Mouse (Mus musculus) lung, postnatal 0 days (tissue): ENCODE data around the gene Olfr1444. TPM values are rescaled to one million over a fixed set of nuclear protein-coding genes. Genes with fewer than 3 reads are reported as not detected.

Experiments used
- ATAC-seq: fragments of 200-750 bp; cut with Nextera tagmentation; 2 replicates; pipeline ENCODE4 v1.8.0; 2017; ENCODE audit warnings: moderate library complexity
- DNase-seq: peaks from one replicate; pipeline ENCODE4 v3.0.0-alpha.2; 2016; ENCODE audit warnings: low spot score
- H3K27ac ChIP-seq: fragments of 300-500 bp; sonication (generic); 2 replicates; pipeline ENCODE4 v1.5.1; 2014; ENCODE audit warnings: antibody characterized with exemption, mild to moderate bottlenecking, low read length, mixed read lengths
- H3K27me3 ChIP-seq: fragments of 300-500 bp; sonication (generic); replicated peaks from 2 replicates; pipeline ENCODE4 v1.6.1; 2014; ENCODE audit warnings: low read length, mixed read lengths; ENCODE audit not compliant: insufficient read depth
- H3K36me3 ChIP-seq: fragments of 300-500 bp; sonication (generic); 2 replicates; pipeline ENCODE4 v1.6.1; 2014; ENCODE audit warnings: low read length, mixed read lengths; ENCODE audit not compliant: insufficient read depth
- H3K4me1 ChIP-seq: fragments of 300-500 bp; sonication (generic); 2 replicates; pipeline ENCODE4 v1.6.1; 2014; ENCODE audit warnings: antibody characterized with exemption, low read depth, low read length, mixed read lengths; ENCODE audit not compliant: insufficient read depth
- H3K4me2 ChIP-seq: fragments of 300-500 bp; sonication (generic); replicated peaks from 2 replicates; pipeline ENCODE4 v1.6.1; 2014; ENCODE audit warnings: low read depth, mild to moderate bottlenecking, low read length, moderate library complexity, mixed read lengths
- H3K4me3 ChIP-seq: fragments of 300-500 bp; sonication (generic); 2 replicates; pipeline ENCODE4 v1.5.1; 2014; ENCODE audit warnings: low read depth, low read length
- H3K9ac ChIP-seq: fragments of 300-500 bp; sonication (generic); replicated peaks from 2 replicates; pipeline ENCODE4 v1.6.1; 2014; ENCODE audit warnings: low read depth, mild to moderate bottlenecking
- H3K9me3 ChIP-seq: fragments of 300-500 bp; sonication (generic); 2 replicates; pipeline ENCODE4 v1.6.1; 2016; ENCODE audit warnings: low read length, mixed read lengths
- CTCF ChIP-seq: IDR thresholded peaks from 2 replicates; pipeline ENCODE4 v1.5.1; 2016; ENCODE audit warnings: antibody characterized with exemption, mild to moderate bottlenecking
- EP300 ChIP-seq: IDR thresholded peaks from 2 replicates; pipeline ENCODE4 v1.6.1; 2016; ENCODE audit warnings: antibody characterized with exemption, mild to moderate bottlenecking, control low read depth
- WGBS: fragments of 180-500 bp; shearing (Covaris S2); extraction: QIAGEN DNeasy Blood & Tissue Kit; methylation state at CpG from one replicate; pipeline ENCODE4 v1.1.7; 2014; 5-methylcytosine and 5-hydroxymethylcytosine counted together
- polyA plus RNA-seq: library from polyadenylated mRNA; unstranded; fragments of >200 nt; fragmentation: Nextera tagmentation; extraction: Ambion mirVana; gene quantifications from 2 replicates; pipeline ENCODE4 v1.2.1, GENCODE M21; 2015

Gene Olfr1444
- polyA plus RNA-seq: not detected in 2 replicates

DNA sequence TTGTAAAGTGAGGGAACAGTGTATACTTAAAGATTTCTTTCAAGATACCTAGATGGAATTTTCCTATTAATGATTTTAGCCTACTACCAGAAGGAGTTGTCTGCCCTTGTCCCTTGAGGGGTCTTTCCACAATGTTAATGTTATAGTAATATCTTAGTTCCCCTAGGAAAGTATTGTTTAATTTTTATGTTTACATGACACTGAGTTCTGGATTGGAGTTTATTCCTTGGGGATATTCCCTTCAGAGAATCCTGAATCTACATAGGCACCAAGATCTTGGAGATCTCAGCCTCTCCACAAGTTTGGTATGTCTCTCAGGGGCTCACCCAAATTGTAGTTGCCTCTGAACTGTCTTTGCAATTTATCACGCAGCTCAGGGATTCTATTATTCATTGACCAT is at the start of gene Olfr1444:
Olfr1444 (plus strand) TSS at position 301 of the 400 bp plus-strand sequence.
- Histone ChIP-seq H3K36me3 (no peaks in the 10 kb centered on the region), H3K9me3 (no peaks in the 10 kb centered on the region), H3K4me1 (no peaks in the 10 kb centered on the region), H3K9ac (no peak within 1 kb of the TSS), H3K27ac (no peak within 1 kb of the TSS), H3K4me2 (no peak within 1 kb of the TSS), H3K27me3 (no peaks in the 10 kb centered on the region), H3K4me3 (no peak within 1 kb of the TSS)
- TF ChIP-seq EP300 (no peak), CTCF (no peak)
- DNase-seq: no peak
- ATAC-seq: no peak
- 50% methylated on average over 1 of the region's 1 CpGs for WGBS

DNA sequence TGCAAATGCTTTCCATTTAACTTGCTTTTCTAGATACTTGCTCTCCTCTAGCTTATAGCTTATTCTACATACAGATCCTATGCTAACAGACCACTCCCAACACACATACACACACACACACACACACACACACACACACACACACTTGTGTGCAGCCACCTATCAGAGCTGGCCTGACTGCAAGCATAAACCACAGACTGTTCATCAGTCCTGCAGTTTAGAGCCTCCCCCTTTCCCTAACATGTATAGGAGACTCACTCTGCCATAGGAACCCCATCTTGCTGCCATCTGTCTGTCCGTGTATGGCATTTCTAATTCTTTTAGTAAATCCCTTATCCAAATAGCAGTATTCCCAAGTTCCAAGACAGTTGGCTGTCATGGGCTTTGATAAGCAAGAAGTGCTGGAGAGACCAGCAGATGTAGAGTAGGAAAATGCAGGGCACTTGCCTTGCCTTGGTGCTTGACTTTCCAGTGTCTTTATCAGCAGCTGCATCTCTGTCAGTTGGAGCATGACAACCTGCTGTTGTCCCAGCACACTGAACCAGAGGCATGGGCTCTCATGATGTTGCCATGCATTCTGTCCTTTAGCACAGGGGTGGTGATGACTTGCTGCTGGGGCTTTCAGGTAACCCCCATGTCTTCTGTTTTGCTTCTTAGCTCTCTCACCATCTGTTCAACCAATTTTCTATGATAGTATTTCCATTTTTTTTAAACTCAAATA is 44.3 kb upstream of the Olfr1444 start:
- no peak for ATAC-seq
- no peak overlapping the region for H3K4me2 ChIP-seq
- no peak for DNase-seq
- no peak overlapping the region for H3K9ac ChIP-seq
- H3K36me3 ChIP-seq: no peaks in the 10 kb centered on the region
- no peaks in the 10 kb centered on the region for H3K9me3 ChIP-seq
- H3K4me1 ChIP-seq: no peaks in the 10 kb centered on the region
- H3K27me3 ChIP-seq: no peaks in the 10 kb centered on the region
- no peak overlapping the region for H3K4me3 ChIP-seq
- 50% methylated on average over 1 of the region's 1 CpGs for WGBS
- H3K27ac ChIP-seq: no peak overlapping the region
- TF ChIP-seq EP300 (no peak), CTCF (no peak)

DNA sequence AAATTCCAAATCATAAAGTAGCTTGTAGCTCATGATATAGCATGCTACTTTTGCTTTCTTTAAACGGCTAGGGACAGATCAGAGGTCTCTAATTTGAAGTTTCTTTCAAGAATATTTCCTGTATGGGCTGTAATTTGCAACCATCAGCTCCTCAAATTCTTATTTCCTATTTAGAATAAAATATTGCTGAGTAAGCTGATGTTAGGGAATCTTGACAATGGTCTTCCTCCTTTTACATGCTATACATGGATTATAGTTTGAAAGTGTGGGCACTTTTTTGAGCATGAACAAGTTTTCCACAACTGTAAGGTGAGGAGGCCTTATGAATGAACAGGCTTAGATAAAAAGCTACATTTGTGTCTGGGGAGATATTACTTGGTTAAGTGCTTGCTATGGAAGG is 43.2 kb upstream of the Olfr1444 start:
- 69% methylated on average over 1 of the region's 1 CpGs for WGBS
- H3K4me1 ChIP-seq: no peaks in the 10 kb centered on the region
- DNase-seq: no peak
- no peak overlapping the region for H3K9ac ChIP-seq
- no peaks in the 10 kb centered on the region for H3K9me3 ChIP-seq
- no peak overlapping the region for H3K4me2 ChIP-seq
- H3K27ac ChIP-seq: no peak overlapping the region
- H3K27me3 ChIP-seq: no peaks in the 10 kb centered on the region
- TF ChIP-seq EP300: no peak
- no peak for TF ChIP-seq CTCF
- no peaks in the 10 kb centered on the region for H3K36me3 ChIP-seq
- no peak overlapping the region for H3K4me3 ChIP-seq
- no peak for ATAC-seq

DNA sequence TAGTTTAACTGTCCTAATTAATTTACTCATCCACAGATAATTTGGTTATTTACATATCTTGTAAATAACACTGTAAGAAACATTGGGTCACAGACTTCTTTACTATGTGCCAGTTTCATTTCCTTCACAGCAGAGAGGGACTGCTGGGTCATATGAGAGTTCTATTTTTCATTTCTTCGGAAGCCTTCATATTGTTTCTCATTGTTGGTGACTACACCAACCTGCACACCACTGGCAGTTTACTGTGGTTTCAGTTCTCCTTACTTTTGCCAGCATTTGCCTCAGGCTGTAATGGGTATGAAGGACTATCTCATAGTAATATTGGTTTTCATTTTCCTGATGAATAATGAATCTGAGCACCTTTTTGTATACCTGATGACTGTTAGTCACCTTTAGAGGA is 38.6 kb upstream of the Olfr1444 start:
- DNase-seq (no peak), ATAC-seq (no peak)
- H3K4me3 ChIP-seq: no peak overlapping the region
- H3K9me3 ChIP-seq: no peaks in the 10 kb centered on the region
- H3K4me2 ChIP-seq: no peak overlapping the region
- H3K27ac ChIP-seq: no peak overlapping the region
- H3K4me1 ChIP-seq: no peaks in the 10 kb centered on the region
- no peaks in the 10 kb centered on the region for H3K27me3 ChIP-seq
- TF ChIP-seq CTCF (no peak), EP300 (no peak)
- WGBS: 67% methylated on average over 1 of the region's 1 CpGs
- H3K36me3 ChIP-seq: no peaks in the 10 kb centered on the region
- no peak overlapping the region for H3K9ac ChIP-seq

DNA sequence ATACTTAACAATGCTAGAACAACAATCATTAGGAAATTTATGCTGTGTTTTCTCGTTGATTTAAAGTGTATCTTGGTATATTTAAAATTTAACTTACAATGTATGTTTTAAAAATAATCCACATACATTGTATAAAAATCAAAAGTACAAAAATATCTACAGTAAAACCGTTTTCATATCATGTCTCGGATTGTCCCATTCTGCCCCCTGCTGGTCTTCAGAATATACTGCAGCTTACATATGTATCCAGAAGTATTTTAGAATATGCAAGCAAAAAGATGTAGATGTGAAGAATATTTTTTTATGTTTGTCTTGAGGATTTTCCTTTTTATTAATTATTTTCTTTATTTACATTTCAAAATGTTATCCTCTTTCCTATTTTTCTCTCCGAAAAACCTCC is 36.7 kb upstream of the Olfr1444 start:
- Histone ChIP-seq H3K9me3 (no peaks in the 10 kb centered on the region), H3K27me3 (no peaks in the 10 kb centered on the region), H3K4me1 (no peaks in the 10 kb centered on the region), H3K4me2 (no peak overlapping the region), H3K36me3 (no peaks in the 10 kb centered on the region), H3K27ac (no peak overlapping the region), H3K9ac (no peak overlapping the region), H3K4me3 (no peak overlapping the region)
- DNase-seq (peak; percentile 68), ATAC-seq (no peak)
- TF ChIP-seq EP300 (no peak), CTCF (peak; percentile 75)
- 23% methylated on average over 4 of the region's 4 CpGs for WGBS

DNA sequence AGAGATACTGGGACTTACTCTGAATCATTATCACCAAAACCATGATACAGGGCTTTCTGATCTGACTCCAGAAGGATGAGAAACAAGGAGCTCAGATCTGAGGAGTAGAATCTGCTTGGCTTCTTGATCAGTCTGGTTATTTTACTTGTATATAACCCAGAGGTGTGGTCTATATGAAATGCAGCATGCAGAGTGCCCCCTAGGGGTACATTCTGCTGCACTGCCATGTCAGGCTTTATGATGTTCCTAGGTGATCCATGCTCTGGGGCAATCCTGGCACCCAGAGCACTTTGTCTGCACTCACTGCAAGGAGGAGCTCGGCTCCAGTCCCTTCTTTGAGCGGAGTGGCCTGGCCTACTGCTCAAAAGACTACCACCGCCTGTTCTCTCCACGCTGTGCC is 32.5 kb upstream of the Olfr1444 start:
- 73% methylated on average over 4 of the region's 4 CpGs for WGBS
- TF ChIP-seq EP300 (no peak), CTCF (peak; percentile 42)
- Histone ChIP-seq H3K9ac (no peak overlapping the region), H3K4me1 (no peaks in the 10 kb centered on the region), H3K4me3 (no peak overlapping the region), H3K4me2 (no peak overlapping the region), H3K36me3 (no peaks in the 10 kb centered on the region), H3K27ac (no peak overlapping the region), H3K27me3 (no peaks in the 10 kb centered on the region), H3K9me3 (no peaks in the 10 kb centered on the region)
- DNase-seq (no peak), ATAC-seq (no peak)
